ENCODE assay signal across 8 mouse cellular contexts in genomic region chr7:92637021-92637625, GRCm38 (mm10). TPM values are rescaled to one million over a fixed set of nuclear protein-coding genes. Genes with fewer than 3 reads are reported as not detected.
DNase-seq lines count a peak whose midpoint lies in the region; ATAC-seq and TF ChIP-seq lines count a peak whose summit lies in the region.

TSS of gene Ankrd42 (minus strand) at chr7:92637142.

- H3K36me3 ChIP-seq in megakaryocyte, embryonic 14.5 days (replicated peaks; ENCODE audit: low read length) = peaks cover 24% of the 10 kb centered on the region

- TF ChIP-seq POLR2A in cortical plate, adult 2 months (IDR thresholded peaks at IDR 0.05; ENCODE audit: extremely low read depth, insufficient read depth, low read length) = peak; percentile 83

- no peaks in the 10 kb centered on the region for H3K4me1 ChIP-seq in cortical plate, adult 2 months (ENCODE audit: control insufficient read depth, insufficient read depth, low read length)
- H3K4me1 ChIP-seq in megakaryocyte, embryonic 14.5 days = peaks cover 37% of the 10 kb centered on the region

- DNase-seq in gastrocnemius, adult 8-10 months (ENCODE audit: low spot score in 2 of 2) = peak; percentile 84 to 85
- peak; percentile 87 for DNase-seq in hindlimb bud, embryonic 11.5 days (ENCODE audit: extremely low spot score, low read depth, low spot score)
- DNase-seq in left cerebral cortex, adult 8-10 months (ENCODE audit: low spot score in 2 of 2) = peak; percentile 86 to 89
- DNase-seq in right cerebral cortex, postnatal 10 days (ENCODE audit: low spot score in 2 of 2) = peak; percentile 95 to 96
- DNase-seq in urinary bladder, postnatal 25 days (ENCODE audit: low spot score) = peak; percentile 88

- no peaks in the 10 kb centered on the region for H3K9me3 ChIP-seq in megakaryocyte, embryonic 14.5 days

- no peak for TF ChIP-seq CTCF in cortical plate, adult 2 months (IDR thresholded peaks at IDR 0.05; ENCODE audit: extremely low read depth, insufficient read depth, low read length)

- peaks cover 20% of the 10 kb centered on the region for H3K27me3 ChIP-seq in megakaryocyte, embryonic 14.5 days (replicated peaks)

- peak within 1 kb of the TSS; percentile 93 for H3K4me3 ChIP-seq in cortical plate, adult 2 months (ENCODE audit: insufficient read depth, low read length)
- peak within 1 kb of the TSS; percentile 97 for H3K4me3 ChIP-seq in megakaryocyte, embryonic 14.5 days (replicated peaks)

- H3K27ac ChIP-seq in cortical plate, adult 2 months (ENCODE audit: insufficient read depth, low read length) = peak within 1 kb of the TSS; percentile 59; the same call in 1 of the 2 replicates

- peak; percentile 98 for ATAC-seq in activated CD4-positive, CD25-positive, alpha-beta regulatory T cell, adult 4 months

RNA-seq across cellular contexts. Expression of gene Ankrd42, which starts in this region (rescaled TPM):
- not detected for polyA plus RNA-seq in activated CD4-positive, CD25-positive, alpha-beta regulatory T cell, adult 4 months (2017; shearing (Covaris generic))
- polyA plus RNA-seq in cortical plate, adult 2 months (2012; rRNA removed) = 11.8 and 14.0 TPM in 2 replicates
- total RNA-seq in gastrocnemius, adult 8-10 months (2022) = under 1 TPM; 0.46 to 0.80 (median 0.68) TPM
- total RNA-seq in left cerebral cortex, adult 8-10 months (2022) = 10 to 100 TPM; 20.5 to 23.3 (median 21.9) TPM
- polyA plus RNA-seq in megakaryocyte, embryonic 14.5 days (2012; ENCODE audit: insufficient read depth, low replicate concordance) = not detected in 2 replicates

Comparison
In these comparisons a context has a peak if more than half of its experiments do, and no peak if none do; other contexts are left out.
1. Peak in every context shown above with its lines: DNase-seq, ATAC-seq, H3K4me3 ChIP-seq and H3K27ac ChIP-seq.
2. RNA of gene Ankrd42 (total RNA-seq): 20.5 to 23.3 TPM in left cerebral cortex, adult 8-10 months; 0.46 to 0.80 TPM in gastrocnemius, adult 8-10 months; every median in the first group is over 10 times any median in the second.
3. RNA of gene Ankrd42 (polyA plus RNA-seq): 11.8 to 14.0 TPM in cortical plate, adult 2 months; not detected in activated CD4-positive, CD25-positive, alpha-beta regulatory T cell, adult 4 months and not detected in megakaryocyte, embryonic 14.5 days; every median in the first group is over 10 times any median in the second.
4. Peak in ATAC-seq in activated CD4-positive, CD25-positive, alpha-beta regulatory T cell, adult 4 months; RNA of the gene not detected or under 1 TPM.
5. Peak in DNase-seq in gastrocnemius, adult 8-10 months; RNA of the gene not detected or under 1 TPM.